Mouse (Mus musculus) spleen, adult 2 months (tissue): Measurements from ENCODE around the gene Clca3a1. TPM values are rescaled to one million over a fixed set of nuclear protein-coding genes. Genes with fewer than 3 reads are reported as not detected.
"Not testable (repeated sequence)": the region's sequence is repeated elsewhere in the genome, so short reads cannot be mapped to it uniquely, and the experiment has no call there.

ENCODE experiments used
- DNase-seq, 2 experiments: peaks; one replicate each; pipeline versions ENCODE4 v3.0.0 to v3.0.0-alpha.2; 2012 to 2021; ENCODE audit warnings: low spot score in 2 of 2, low read depth in 1 of 2
- H3K27ac ChIP-seq: fragments of 200-500 bp; 2 replicates; pipeline ENCODE4 v1.5.1; 2012; ENCODE audit warnings: low read length, inconsistent platforms; ENCODE audit not compliant: insufficient read depth
- H3K27me3 ChIP-seq: fragments of 200-500 bp; 2 replicates; pipeline ENCODE4 v1.6.1; 2012; ENCODE audit warnings: mild to moderate bottlenecking, moderate library complexity, low read length, inconsistent platforms; ENCODE audit not compliant: control insufficient read depth, insufficient read depth
- H3K36me3 ChIP-seq: fragments of 200-500 bp; 2 replicates; pipeline ENCODE4 v1.6.1; 2012; ENCODE audit warnings: mild to moderate bottlenecking, low read length, inconsistent platforms; ENCODE audit not compliant: control insufficient read depth, insufficient read depth
- H3K4me1 ChIP-seq: fragments of 200-500 bp; 2 replicates; pipeline ENCODE4 v1.6.1; 2011; ENCODE audit warnings: inconsistent platforms; ENCODE audit not compliant: control insufficient read depth, insufficient read depth, insufficient read length
- H3K4me3 ChIP-seq: fragments of 200-500 bp; 2 replicates; pipeline ENCODE4 v1.5.1; 2011; ENCODE audit warnings: mild to moderate bottlenecking, inconsistent platforms; ENCODE audit not compliant: insufficient read depth, insufficient read length; ENCODE audit errors: extremely low read depth
- CTCF ChIP-seq: fragments of 200-500 bp; IDR thresholded peaks from 2 replicates; pipeline ENCODE4 v1.5.1; 2011; ENCODE audit warnings: mild to moderate bottlenecking, inconsistent platforms; ENCODE audit not compliant: insufficient read depth, insufficient read length, insufficient replicate concordance; ENCODE audit errors: extremely low read depth
- POLR2A ChIP-seq: fragments of 200-500 bp; IDR thresholded peaks from 2 replicates; pipeline ENCODE4 v1.6.1; 2011; ENCODE audit warnings: low read depth, low read length, inconsistent platforms
- WGBS: fragments of 180-500 bp; shearing (Covaris S2); methylation state at CpG from one replicate; pipeline ENCODE4 v1.1.7; 2018; 5-methylcytosine and 5-hydroxymethylcytosine counted together
- polyA plus RNA-seq: library from polyadenylated mRNA; depleted of rRNA; stranded (reverse); fragments of >200 nt; gene quantifications from 2 replicates; pipeline ENCODE4 v1.2.3, GENCODE M21; 2012

Gene Clca3a1
- polyA plus RNA-seq, 1 experiment: 22.9 TPM

DNA sequence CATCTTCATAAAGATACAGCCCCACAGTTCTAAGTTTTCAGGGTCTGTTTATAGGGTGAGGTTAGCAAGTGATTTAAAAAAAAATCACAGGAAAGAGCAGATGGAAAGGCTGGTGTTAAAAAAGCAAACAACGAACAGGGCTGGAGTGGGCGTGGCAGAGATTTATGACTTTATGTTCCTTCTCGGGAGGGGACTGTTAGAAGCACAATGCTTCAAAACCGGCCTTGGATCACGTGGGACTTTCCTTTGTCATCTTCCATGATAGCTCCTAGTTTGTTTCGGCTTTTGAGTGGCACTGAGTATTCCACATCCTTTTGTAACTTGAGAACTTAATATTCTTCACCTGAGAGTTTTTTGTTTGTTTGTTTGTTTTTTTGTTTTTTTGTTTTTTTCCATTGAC lies 677 bp upstream of the Clca3a1 start:
- no peak overlapping the region for H3K27ac ChIP-seq
- WGBS: 44% methylated on average over 6 of the region's 6 CpGs
- H3K4me3 ChIP-seq: no peak overlapping the region

DNA sequence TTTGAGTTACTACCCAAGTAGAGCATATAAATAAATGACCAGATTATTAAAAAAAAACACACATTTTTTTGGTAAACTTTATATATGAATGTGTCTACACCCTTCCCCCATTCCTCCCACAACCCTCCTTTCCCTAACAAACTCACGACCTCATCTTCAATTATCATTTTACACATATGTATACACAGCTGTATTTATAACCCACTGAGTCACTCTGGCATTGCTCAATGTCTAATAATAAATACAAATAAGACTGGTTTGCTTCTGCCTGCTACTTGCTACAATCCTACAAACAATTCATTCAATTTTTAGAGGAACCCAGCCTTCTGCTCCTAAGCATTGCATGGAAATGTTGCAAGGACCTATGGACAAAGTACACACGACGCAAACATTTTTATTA lies 1.1 kb downstream of the Clca3a1 start:
- no peak overlapping the region for H3K27ac ChIP-seq
- H3K36me3 ChIP-seq: no peaks in the 10 kb centered on the region
- H3K4me3 ChIP-seq: no peak overlapping the region; the same call in 1 of the 2 replicates
- H3K27me3 ChIP-seq: no peaks in the 10 kb centered on the region
- DNase-seq: no peak
- TF ChIP-seq POLR2A (no peak), CTCF (no peak)
- no peaks in the 10 kb centered on the region for H3K4me1 ChIP-seq
- WGBS: 83% methylated on average over 3 of the region's 3 CpGs

More for the DNA sequence above, 677 bp upstream of the Clca3a1 start:
- Histone ChIP-seq H3K27me3 (no peaks in the 10 kb centered on the region), H3K36me3 (no peaks in the 10 kb centered on the region), H3K4me1 (no peaks in the 10 kb centered on the region)
- no peak for DNase-seq
- TF ChIP-seq CTCF (no peak), POLR2A (no peak)

DNA sequence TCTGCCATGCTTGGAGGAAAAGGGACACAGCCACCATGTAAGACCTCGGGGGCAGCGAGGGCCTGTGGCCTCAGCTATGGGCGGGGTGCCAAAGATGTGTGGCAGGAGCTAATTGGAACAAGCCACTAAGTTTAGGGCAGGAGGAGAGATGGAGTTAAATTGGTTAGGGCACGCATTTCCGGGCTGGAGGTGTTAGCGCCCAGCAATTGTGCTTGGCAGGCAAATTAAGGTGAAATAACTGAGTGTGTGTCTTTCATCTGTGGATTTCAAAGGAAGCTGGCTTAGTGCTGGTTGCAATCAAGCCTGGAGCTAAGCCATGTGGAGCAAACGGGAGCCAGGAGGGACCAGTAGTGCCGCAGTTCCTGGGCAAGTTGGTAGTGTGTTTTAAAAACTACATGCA lies 4.7 kb downstream of the Clca3a1 start:
- not testable (repeated sequence) for H3K36me3 ChIP-seq, H3K4me3 ChIP-seq, H3K4me1 ChIP-seq, H3K27me3 ChIP-seq, H3K27ac ChIP-seq, DNase-seq
- 89% methylated on average over 8 of the region's 8 CpGs for WGBS

GRCm38 (mm10) chr3:144753120-144753519 lies 7.7 kb downstream of the Clca3a1 start:
- H3K27me3 ChIP-seq: no peaks in the 10 kb centered on the region
- DNase-seq: no peak
- no peak overlapping the region for H3K27ac ChIP-seq
- H3K36me3 ChIP-seq: no peaks in the 10 kb centered on the region
- WGBS: 0% methylated on average over 2 of the region's 2 CpGs
- H3K4me1 ChIP-seq: no peaks in the 10 kb centered on the region
- no peak overlapping the region for H3K4me3 ChIP-seq
- TF ChIP-seq POLR2A: no peak
- peak; percentile 20; the same call in 1 of the 2 replicates for TF ChIP-seq CTCF

GRCm38 (mm10) chr3:144749062-144749963 lies 11.5 kb downstream of the Clca3a1 start:
- 85% methylated on average over 20 of the region's 21 CpGs for WGBS
- not testable (repeated sequence) for H3K4me3 ChIP-seq, H3K27ac ChIP-seq, DNase-seq, H3K27me3 ChIP-seq, H3K4me1 ChIP-seq, H3K36me3 ChIP-seq

GRCm38 (mm10) chr3:144747706-144748105 lies 13.1 kb downstream of the Clca3a1 start:
- H3K27ac ChIP-seq, H3K36me3 ChIP-seq, H3K4me1 ChIP-seq, DNase-seq, H3K4me3 ChIP-seq, H3K27me3 ChIP-seq: not testable (repeated sequence)
- 56% methylated on average over 3 of the region's 3 CpGs for WGBS

GRCm38 (mm10) chr3:144738396-144738795 lies 22.4 kb downstream of the Clca3a1 start:
- H3K36me3 ChIP-seq, DNase-seq, H3K27me3 ChIP-seq, H3K4me3 ChIP-seq, H3K4me1 ChIP-seq, H3K27ac ChIP-seq: not testable (repeated sequence)
- WGBS: 87% methylated on average over 24 of the region's 24 CpGs
